Mouse (Mus musculus): ENCODE results near the gene Mri1. TPM values are rescaled to one million over a fixed set of nuclear protein-coding genes. Genes with fewer than 3 reads are reported as not detected.

The Mri1 gene
- polyA plus RNA-seq, 2 experiments = 49.3 to 58.1 TPM

DNA sequence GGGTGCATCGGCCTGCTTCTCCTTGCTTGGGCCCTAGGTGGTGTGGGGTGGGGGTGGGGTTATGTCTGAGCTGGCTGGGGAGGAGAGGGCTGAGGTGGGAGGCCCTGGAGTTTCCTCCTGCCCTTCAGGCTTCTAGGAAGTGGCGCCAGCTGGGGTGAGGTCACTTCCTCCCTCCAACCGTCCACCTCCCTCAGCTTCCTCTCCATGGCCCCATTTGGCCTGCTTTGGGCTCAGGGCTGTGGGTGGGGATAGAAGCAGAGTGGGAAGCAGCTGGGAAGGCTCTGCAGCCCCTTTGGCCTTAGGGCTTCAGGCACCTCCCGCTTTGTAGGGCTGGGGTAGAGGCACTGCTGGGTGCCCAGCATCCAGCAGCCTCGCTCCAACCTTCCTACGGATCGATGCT lies 49.3 kb downstream of the Mri1 start:
- TF ChIP-seq POLR2A (IDR thresholded peaks at IDR 0.05; ENCODE audit: borderline replicate concordance, extremely low read depth, insufficient read depth, insufficient read length) = no peak
- Histone ChIP-seq H3K27me3 (ENCODE audit: control insufficient read depth, insufficient read depth, low read length) (no peaks in the 10 kb centered on the region), H3K36me3 (ENCODE audit: control insufficient read depth, insufficient read depth, low read length) (peaks cover 73% of the 10 kb centered on the region), H3K27ac (replicated peaks; ENCODE audit: low read depth, low read length) (peak overlapping the region; percentile 58), H3K9ac (ENCODE audit: low read depth, low read length, severe bottlenecking) (no peak overlapping the region), H3K4me2 (replicated peaks; ENCODE audit: low read depth, low read length, severe bottlenecking) (no peak overlapping the region; the same call in 1 of the 2 replicates), H3K9me3 (ENCODE audit: control insufficient read depth, low read length) (no peaks in the 10 kb centered on the region), H3K4me1 (ENCODE audit: control insufficient read depth, insufficient read depth, low read length) (peaks cover 14% of the 10 kb centered on the region), H3K4me3 (replicated peaks; ENCODE audit: low read length) (no peak overlapping the region)
- ATAC-seq (ENCODE audit: low FRiP score, low read depth) = no peak
- 51% methylated on average over 7 of the region's 7 CpGs for WGBS
- peak; percentile 40 for DNase-seq (ENCODE audit: low spot score)

DNA sequence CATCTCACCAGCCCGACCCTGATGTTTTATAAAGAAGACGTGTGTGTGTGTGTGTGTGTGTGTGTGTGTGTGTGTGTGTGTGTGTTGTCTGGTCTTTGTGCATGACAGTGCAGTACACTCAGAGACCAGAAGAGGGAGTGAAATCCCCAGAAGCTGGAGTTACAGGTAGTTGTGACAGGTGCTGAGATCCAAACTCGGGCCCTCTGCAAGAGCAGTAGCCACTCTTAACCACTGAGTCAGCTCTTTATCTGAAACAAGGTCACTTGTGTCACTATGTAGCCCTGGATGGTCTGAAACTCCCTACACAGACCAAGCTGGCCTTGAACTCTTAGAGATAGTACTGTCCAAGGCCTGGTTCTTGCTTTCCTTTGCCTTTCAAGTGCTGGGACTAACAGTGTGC lies 50.5 kb downstream of the Mri1 start:
- no peak for DNase-seq (ENCODE audit: low spot score)
- H3K4me1 ChIP-seq (ENCODE audit: control insufficient read depth, insufficient read depth, low read length) = peaks cover 26% of the 10 kb centered on the region
- no peak overlapping the region for H3K4me3 ChIP-seq (replicated peaks; ENCODE audit: low read length)
- H3K27me3 ChIP-seq (ENCODE audit: control insufficient read depth, insufficient read depth, low read length) = no peaks in the 10 kb centered on the region
- H3K4me2 ChIP-seq (replicated peaks; ENCODE audit: low read depth, low read length, severe bottlenecking) = no peak overlapping the region
- ATAC-seq (ENCODE audit: low FRiP score, low read depth) = no peak
- no peaks in the 10 kb centered on the region for H3K9me3 ChIP-seq (ENCODE audit: control insufficient read depth, low read length)
- peaks cover 61% of the 10 kb centered on the region for H3K36me3 ChIP-seq (ENCODE audit: control insufficient read depth, insufficient read depth, low read length)
- no peak overlapping the region for H3K27ac ChIP-seq (replicated peaks; ENCODE audit: low read depth, low read length)
- no peak for TF ChIP-seq POLR2A (IDR thresholded peaks at IDR 0.05; ENCODE audit: borderline replicate concordance, extremely low read depth, insufficient read depth, insufficient read length)
- WGBS = 95% methylated on average over 3 of the region's 3 CpGs
- H3K9ac ChIP-seq (ENCODE audit: low read depth, low read length, severe bottlenecking) = no peak overlapping the region

DNA sequence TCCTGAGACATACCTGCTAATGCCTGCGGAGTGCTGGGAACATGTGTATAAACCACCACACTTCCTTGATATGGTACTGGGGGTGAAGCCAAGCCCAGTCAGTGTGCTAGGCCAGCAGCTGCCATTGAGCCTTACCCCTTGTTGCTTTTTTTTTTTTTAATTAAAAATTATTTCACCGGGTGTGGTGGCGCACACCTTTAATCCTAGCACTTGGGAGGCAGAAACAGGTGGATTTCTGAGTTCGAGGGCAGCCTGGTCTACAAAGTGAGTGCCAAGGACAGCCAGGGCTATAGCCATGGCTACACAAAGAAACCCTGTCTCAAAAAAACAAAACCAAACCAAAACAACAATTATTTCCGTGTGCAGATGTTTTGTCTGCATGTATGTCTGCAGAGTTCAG lies 52.1 kb downstream of the Mri1 start:
- Histone ChIP-seq H3K27me3 (ENCODE audit: control insufficient read depth, insufficient read depth, low read length) (no peaks in the 10 kb centered on the region), H3K4me1 (ENCODE audit: control insufficient read depth, insufficient read depth, low read length) (peaks cover 33% of the 10 kb centered on the region), H3K4me3 (replicated peaks; ENCODE audit: low read length) (no peak overlapping the region), H3K9ac (ENCODE audit: low read depth, low read length, severe bottlenecking) (no peak overlapping the region), H3K4me2 (replicated peaks; ENCODE audit: low read depth, low read length, severe bottlenecking) (no peak overlapping the region), H3K36me3 (ENCODE audit: control insufficient read depth, insufficient read depth, low read length) (peaks cover 51% of the 10 kb centered on the region), H3K27ac (replicated peaks; ENCODE audit: low read depth, low read length) (no peak overlapping the region), H3K9me3 (ENCODE audit: control insufficient read depth, low read length) (no peaks in the 10 kb centered on the region)
- DNase-seq (ENCODE audit: low spot score) (no peak), ATAC-seq (ENCODE audit: low FRiP score, low read depth) (no peak)
- no peak for TF ChIP-seq POLR2A (IDR thresholded peaks at IDR 0.05; ENCODE audit: borderline replicate concordance, extremely low read depth, insufficient read depth, insufficient read length)
- 96% methylated on average over 5 of the region's 5 CpGs for WGBS

DNA sequence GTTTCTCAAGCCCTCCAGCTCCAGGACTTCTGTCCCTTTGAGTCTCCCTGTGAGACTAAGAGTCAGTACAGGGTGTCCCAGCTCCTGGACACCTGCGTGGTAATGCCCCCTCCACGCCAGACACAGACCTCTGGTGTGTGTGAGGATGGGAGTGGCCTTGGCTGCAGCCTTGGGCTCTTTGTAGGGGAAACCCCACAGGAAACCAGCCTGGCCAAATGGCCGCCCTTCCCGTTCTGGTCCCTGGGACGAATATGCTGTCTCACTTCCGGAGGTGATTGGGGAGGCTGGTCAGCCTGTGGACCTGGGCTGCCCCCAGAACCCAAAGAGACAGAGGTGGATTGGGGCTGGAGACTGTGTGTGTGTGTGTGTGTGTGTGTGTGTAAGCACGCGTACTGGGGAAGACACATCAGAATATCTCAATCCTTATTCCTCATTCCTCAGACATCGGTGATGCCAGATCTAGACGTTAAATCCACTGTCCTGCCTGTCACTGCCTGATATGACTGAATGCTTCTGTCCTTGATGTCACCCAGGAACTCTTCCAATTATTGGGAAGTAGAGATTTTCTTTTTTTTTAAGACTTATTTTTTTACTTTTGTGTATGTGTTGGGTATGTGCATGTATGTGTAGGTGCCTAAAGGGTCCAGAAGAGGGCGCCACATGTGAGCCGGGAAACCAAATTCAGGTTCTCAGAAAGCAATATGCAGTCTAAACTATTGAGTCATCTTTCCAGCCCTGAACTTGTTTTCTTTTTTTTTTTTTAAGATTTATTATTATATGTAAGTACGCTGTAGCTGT lies 53.0 kb downstream of the Mri1 start:
- Histone ChIP-seq H3K4me1 (ENCODE audit: control insufficient read depth, insufficient read depth, low read length) (peaks cover 42% of the 10 kb centered on the region), H3K27me3 (ENCODE audit: control insufficient read depth, insufficient read depth, low read length) (no peaks in the 10 kb centered on the region), H3K27ac (replicated peaks; ENCODE audit: low read depth, low read length) (peak overlapping the region; percentile 99), H3K4me2 (replicated peaks; ENCODE audit: low read depth, low read length, severe bottlenecking) (peak overlapping the region; percentile 96), H3K9ac (ENCODE audit: low read depth, low read length, severe bottlenecking) (peak overlapping the region; percentile 59), H3K9me3 (ENCODE audit: control insufficient read depth, low read length) (no peaks in the 10 kb centered on the region), H3K36me3 (ENCODE audit: control insufficient read depth, insufficient read depth, low read length) (peaks cover 42% of the 10 kb centered on the region), H3K4me3 (replicated peaks; ENCODE audit: low read length) (peak overlapping the region; percentile 77)
- WGBS = 49% methylated on average over 13 of the region's 13 CpGs
- DNase-seq (ENCODE audit: low spot score) = peak; percentile 35
- ATAC-seq (ENCODE audit: low FRiP score, low read depth) = peak; percentile 2; the same call in 1 of the 2 replicates
- no peak for TF ChIP-seq POLR2A (IDR thresholded peaks at IDR 0.05; ENCODE audit: borderline replicate concordance, extremely low read depth, insufficient read depth, insufficient read length)

DNA sequence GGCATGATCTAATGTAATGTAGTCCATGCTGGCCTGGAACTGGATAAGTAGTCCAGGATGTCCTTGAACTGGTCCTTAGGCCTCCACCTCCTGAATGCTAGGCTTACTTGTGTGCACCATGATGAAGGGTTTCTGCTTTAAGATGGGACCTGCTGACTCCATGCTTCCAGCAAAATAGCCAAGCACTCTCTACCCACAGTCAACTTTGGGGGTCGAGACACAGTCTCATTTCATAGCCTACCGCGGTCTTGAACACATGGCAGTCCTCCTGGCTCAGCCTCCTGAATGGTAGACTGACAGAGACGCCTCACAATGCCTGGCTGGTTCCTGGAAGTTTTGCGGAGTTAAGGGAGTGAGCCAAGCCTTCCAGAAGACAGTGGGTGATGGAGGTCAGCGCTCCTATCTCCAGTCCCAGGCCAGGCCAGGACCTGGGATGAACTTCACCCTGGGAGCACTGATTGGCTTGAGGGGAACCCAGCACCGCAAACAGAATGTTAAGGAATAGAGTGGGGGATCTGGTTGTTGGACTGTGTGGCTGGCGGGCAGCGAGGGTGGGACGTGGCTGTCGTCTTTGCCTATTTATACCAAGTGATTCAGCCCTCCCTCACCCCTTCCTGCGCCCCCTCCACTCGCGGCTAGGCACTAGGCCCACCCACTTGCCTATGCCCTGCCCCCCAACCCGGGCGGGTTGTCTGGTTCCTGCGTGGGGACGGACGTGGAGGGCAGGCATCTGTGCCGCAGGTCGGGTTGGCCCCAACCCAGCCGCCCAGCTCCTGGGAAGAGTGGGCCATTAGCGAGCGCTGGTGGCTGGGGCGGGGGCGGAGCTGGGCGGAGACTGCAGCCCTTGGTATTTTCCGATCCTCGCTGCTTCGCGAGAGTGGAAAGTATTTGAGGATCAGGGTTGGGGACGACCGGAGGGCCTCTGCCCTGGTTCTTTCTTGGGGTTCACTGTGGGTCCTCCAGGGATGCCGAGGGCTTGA lies 53.9 kb downstream of the Mri1 start:
- peak overlapping the region; percentile 77 for H3K4me3 ChIP-seq (replicated peaks; ENCODE audit: low read length)
- H3K36me3 ChIP-seq (ENCODE audit: control insufficient read depth, insufficient read depth, low read length) = peaks cover 32% of the 10 kb centered on the region
- peak; percentile 86 for DNase-seq (ENCODE audit: low spot score)
- no peaks in the 10 kb centered on the region for H3K27me3 ChIP-seq (ENCODE audit: control insufficient read depth, insufficient read depth, low read length)
- TF ChIP-seq POLR2A (IDR thresholded peaks at IDR 0.05; ENCODE audit: borderline replicate concordance, extremely low read depth, insufficient read depth, insufficient read length) = no peak; the same call in 1 of the 2 replicates
- H3K9ac ChIP-seq (ENCODE audit: low read depth, low read length, severe bottlenecking) = peak overlapping the region; percentile 59
- peak overlapping the region; percentile 99 for H3K27ac ChIP-seq (replicated peaks; ENCODE audit: low read depth, low read length)
- peaks cover 51% of the 10 kb centered on the region for H3K4me1 ChIP-seq (ENCODE audit: control insufficient read depth, insufficient read depth, low read length)
- 7% methylated on average over 33 of the region's 34 CpGs for WGBS
- peak overlapping the region; percentile 96 for H3K4me2 ChIP-seq (replicated peaks; ENCODE audit: low read depth, low read length, severe bottlenecking)
- no peaks in the 10 kb centered on the region for H3K9me3 ChIP-seq (ENCODE audit: control insufficient read depth, low read length)
- peak; percentile 67 for ATAC-seq (ENCODE audit: low FRiP score, low read depth)

All from limb, embryonic 14.5 days (tissue).